Mouse (Mus musculus): ENCODE results near the gene Plekha6.

- TF ChIP-seq CTCF (IDR thresholded peaks at IDR 0.05; ENCODE audit: control insufficient read depth, insufficient read depth, insufficient replicate concordance, low read depth, low read length): no peak
- no peak for TF ChIP-seq POLR2A (IDR thresholded peaks at IDR 0.05; ENCODE audit: control insufficient read depth, low read depth, low read length)
Observed at GRCm38 (mm10) chr1:133208086-133208815, 44.2 kb downstream of the Plekha6 start.

Measured in testis, adult 2 months (tissue).